Mouse (Mus musculus) c-Kit-positive CD71-negative TER-119-negative erythroid progenitor cells, embryonic 14.5 days (primary cell): ENCODE measurements around the gene Parp3.

Experiments
- DNase-seq: peaks from one replicate; pipeline ENCODE4 v3.0.0-alpha.2; 2013; ENCODE audit warnings: low read depth

Gene Parp3

GRCm38 (mm10) chr9:106428719-106429220, 48.0 kb downstream of the Parp3 start:
- DNase-seq = no peak

GRCm38 (mm10) chr9:106421865-106422160, 54.9 kb downstream of the Parp3 start:
- peak; percentile 84 for DNase-seq

- DNase-seq = no peak
Measured at GRCm38 (mm10) chr9:106421033-106421864, 55.5 kb downstream of the Parp3 start.

GRCm38 (mm10) chr9:106420608-106421007, 56.1 kb downstream of the Parp3 start:
- DNase-seq = no peak
